Mouse (Mus musculus) spleen, adult 2 months (tissue): ENCODE results near the gene Ddo.

Source experiments
- CTCF ChIP-seq: fragments of 200-500 bp; IDR thresholded peaks from 2 replicates; pipeline ENCODE4 v1.5.1; 2011; ENCODE audit warnings: mild to moderate bottlenecking, inconsistent platforms; ENCODE audit not compliant: insufficient read depth, insufficient read length, insufficient replicate concordance; ENCODE audit errors: extremely low read depth
- POLR2A ChIP-seq: fragments of 200-500 bp; IDR thresholded peaks from 2 replicates; pipeline ENCODE4 v1.6.1; 2011; ENCODE audit warnings: low read depth, low read length, inconsistent platforms

- no peak for TF ChIP-seq CTCF
- TF ChIP-seq POLR2A, result no peak
Observed at GRCm38 (mm10) chr10:40713018-40713608, 83.3 kb downstream of the Ddo start.
